Mouse (Mus musculus): Measurements from ENCODE around the gene Nr0b2.
"Not testable (repeated sequence)": the region's sequence is repeated elsewhere in the genome, so short reads cannot be mapped to it uniquely, and the experiment has no call there.

The Nr0b2 gene

GRCm38 (mm10) chr4:133552768-133553447 lies at the start of gene Nr0b2:
TSS of gene Nr0b2 (plus strand) at chr4:133553376.
- no peak for DNase-seq (ENCODE audit: low read depth, low spot score)

- DNase-seq (ENCODE audit: low read depth, low spot score), result no peak
Observed at GRCm38 (mm10) chr4:133504300-133504699, 48.9 kb upstream of the Nr0b2 start.

GRCm38 (mm10) chr4:133504755-133505485 lies 48.3 kb upstream of the Nr0b2 start:
- DNase-seq (ENCODE audit: low read depth, low spot score), result no peak

- DNase-seq (ENCODE audit: low read depth, low spot score), result no peak
Observed at GRCm38 (mm10) chr4:133506573-133506972, 46.6 kb upstream of the Nr0b2 start.

GRCm38 (mm10) chr4:133508990-133509389 lies 44.2 kb upstream of the Nr0b2 start:
- no peak for DNase-seq (ENCODE audit: low read depth, low spot score)

GRCm38 (mm10) chr4:133511050-133511449 lies 42.1 kb upstream of the Nr0b2 start:
- DNase-seq (ENCODE audit: low read depth, low spot score), result no peak

- DNase-seq (ENCODE audit: low read depth, low spot score), result not testable (repeated sequence)
Observed at GRCm38 (mm10) chr4:133512511-133512910, 40.7 kb upstream of the Nr0b2 start.

GRCm38 (mm10) chr4:133512972-133513371 lies 40.2 kb upstream of the Nr0b2 start:
- peak; percentile 53 for DNase-seq (ENCODE audit: low read depth, low spot score)

GRCm38 (mm10) chr4:133518601-133519368 lies 34.4 kb upstream of the Nr0b2 start, which contains the start of gene Kdf1:
TSS of gene Kdf1 (plus strand) at chr4:133518963.
- no peak for DNase-seq (ENCODE audit: low read depth, low spot score)

- DNase-seq (ENCODE audit: low read depth, low spot score), result no peak
Observed at GRCm38 (mm10) chr4:133519369-133519665, 33.9 kb upstream of the Nr0b2 start.

- no peak for DNase-seq (ENCODE audit: low read depth, low spot score)
Observed at GRCm38 (mm10) chr4:133521502-133521901, 31.7 kb upstream of the Nr0b2 start.

- no peak for DNase-seq (ENCODE audit: low read depth, low spot score)
Observed at GRCm38 (mm10) chr4:133527788-133528187, 25.4 kb upstream of the Nr0b2 start.

- DNase-seq (ENCODE audit: low read depth, low spot score), result no peak
Observed at GRCm38 (mm10) chr4:133532777-133533176, 20.4 kb upstream of the Nr0b2 start.

- no peak for DNase-seq (ENCODE audit: low read depth, low spot score)
Observed at GRCm38 (mm10) chr4:133536081-133536480, 17.1 kb upstream of the Nr0b2 start.

- DNase-seq (ENCODE audit: low read depth, low spot score), result no peak
Observed at GRCm38 (mm10) chr4:133536652-133537051, 16.5 kb upstream of the Nr0b2 start.

GRCm38 (mm10) chr4:133545272-133546231 lies 7.6 kb upstream of the Nr0b2 start, which contains the start of gene Nudc:
TSS of gene Nudc (minus strand) at chr4:133545996.
- peak; percentile 88 for DNase-seq (ENCODE audit: low read depth, low spot score)

GRCm38 (mm10) chr4:133552029-133552428 lies 1.1 kb upstream of the Nr0b2 start:
- no peak for DNase-seq (ENCODE audit: low read depth, low spot score)

GRCm38 (mm10) chr4:133553448-133554330 lies 513 bp downstream of the Nr0b2 start:
- no peak for DNase-seq (ENCODE audit: low read depth, low spot score)

- DNase-seq (ENCODE audit: low read depth, low spot score), result no peak
Observed at GRCm38 (mm10) chr4:133557041-133557717, 4.0 kb downstream of the Nr0b2 start.

GRCm38 (mm10) chr4:133559846-133560245 lies 6.7 kb downstream of the Nr0b2 start:
- no peak for DNase-seq (ENCODE audit: low read depth, low spot score)

Data from retina, adult 2 months (tissue).